Mouse (Mus musculus) neural tube, embryonic 13.5 days (tissue): ENCODE measurements around the gene Gm20388. TPM values are rescaled to one million over a fixed set of nuclear protein-coding genes. Genes with fewer than 3 reads are reported as not detected.

Experiments used
- ATAC-seq: fragments of 200-750 bp; cut with Nextera tagmentation; 2 replicates; pipeline ENCODE4 v1.8.0; 2017; ENCODE audit warnings: low read depth, mild to moderate bottlenecking, moderate TSS enrichment, moderate library complexity
- H3K27ac ChIP-seq: fragments of 300-500 bp; sonication (generic); replicated peaks from 2 replicates; pipeline ENCODE4 v1.5.1; 2015; ENCODE audit warnings: moderate library complexity, mild to moderate bottlenecking, inconsistent platforms
- H3K27me3 ChIP-seq: fragments of 300-500 bp; sonication (generic); 2 replicates; pipeline ENCODE4 v1.6.1; 2015; ENCODE audit warnings: mild to moderate bottlenecking, inconsistent platforms
- H3K36me3 ChIP-seq: fragments of 300-500 bp; sonication (generic); 2 replicates; pipeline ENCODE4 v1.6.1; 2015; ENCODE audit warnings: mild to moderate bottlenecking, inconsistent platforms
- H3K4me1 ChIP-seq: fragments of 300-500 bp; sonication (generic); replicated peaks from 2 replicates; pipeline ENCODE4 v1.6.1; 2015; ENCODE audit warnings: inconsistent platforms
- H3K4me2 ChIP-seq: fragments of 300-500 bp; sonication (generic); 2 replicates; pipeline ENCODE4 v1.6.1; 2015; ENCODE audit warnings: inconsistent platforms, mild to moderate bottlenecking, moderate library complexity
- H3K4me3 ChIP-seq: fragments of 300-500 bp; sonication (generic); 2 replicates; pipeline ENCODE4 v1.5.1; 2015; ENCODE audit warnings: mild to moderate bottlenecking, inconsistent platforms
- H3K9ac ChIP-seq: fragments of 300-500 bp; sonication (generic); 2 replicates; pipeline ENCODE4 v1.6.1; 2015; ENCODE audit warnings: moderate library complexity, mild to moderate bottlenecking, inconsistent platforms
- H3K9me3 ChIP-seq: fragments of 300-500 bp; sonication (generic); 2 replicates; pipeline ENCODE4 v1.6.1; 2016; ENCODE audit warnings: inconsistent platforms
- WGBS: fragments of 180-500 bp; shearing (Covaris S2); methylation state at CpG from one replicate; pipeline ENCODE4 v1.1.7; 2015; 5-methylcytosine and 5-hydroxymethylcytosine counted together
- polyA plus RNA-seq: library from polyadenylated mRNA; unstranded; fragments of >200 nt; fragmentation: Nextera tagmentation; extraction: Ambion mirVana; gene quantifications from 2 replicates; pipeline ENCODE4 v1.2.1, GENCODE M21; 2015

The Gm20388 gene
- polyA plus RNA-seq, 1 experiment from 2014 or later = 0.27 TPM

DNA sequence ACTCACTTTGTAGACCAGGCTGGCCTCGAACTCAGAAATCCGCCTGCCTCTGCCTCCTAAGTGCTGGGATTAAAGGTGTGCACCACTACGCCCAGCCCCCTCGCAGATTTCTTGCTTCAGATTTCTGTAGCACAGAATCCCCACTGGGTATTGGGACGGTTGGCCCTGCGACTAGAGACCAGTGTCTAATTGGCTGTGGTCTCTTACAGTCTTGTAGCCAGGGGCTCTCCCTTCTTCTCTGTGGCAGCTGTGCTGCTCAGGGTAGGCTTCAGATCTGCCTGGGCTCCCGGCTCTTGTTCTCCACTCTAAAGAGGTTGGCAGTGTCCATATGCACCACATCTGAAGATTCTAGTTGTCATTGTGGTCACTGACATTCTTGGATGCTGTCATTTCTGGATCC lies 4349.3 kb downstream of the Gm20388 start:
- no peak overlapping the region for H3K9ac ChIP-seq
- no peak overlapping the region for H3K4me2 ChIP-seq
- no peaks in the 10 kb centered on the region for H3K36me3 ChIP-seq
- no peaks in the 10 kb centered on the region for H3K9me3 ChIP-seq
- peaks cover 87% of the 10 kb centered on the region for H3K4me1 ChIP-seq
- no peak overlapping the region for H3K4me3 ChIP-seq
- 80% methylated on average over 7 of the region's 7 CpGs for WGBS
- H3K27ac ChIP-seq = no peak overlapping the region
- no peaks in the 10 kb centered on the region for H3K27me3 ChIP-seq
- no peak for ATAC-seq

GRCm38 (mm10) chr8:124260371-124260770 lies 4349.7 kb downstream of the Gm20388 start:
- no peak overlapping the region for H3K27ac ChIP-seq
- no peak overlapping the region for H3K9ac ChIP-seq
- H3K9me3 ChIP-seq = no peaks in the 10 kb centered on the region
- no peaks in the 10 kb centered on the region for H3K36me3 ChIP-seq
- peaks cover 92% of the 10 kb centered on the region for H3K4me1 ChIP-seq
- H3K4me2 ChIP-seq = no peak overlapping the region
- no peaks in the 10 kb centered on the region for H3K27me3 ChIP-seq
- 67% methylated on average over 12 of the region's 12 CpGs for WGBS
- ATAC-seq = no peak
- no peak overlapping the region for H3K4me3 ChIP-seq

- Histone ChIP-seq H3K4me2 (no peak overlapping the region), H3K4me1 (peaks cover 76% of the 10 kb centered on the region), H3K27me3 (no peaks in the 10 kb centered on the region), H3K9me3 (no peaks in the 10 kb centered on the region), H3K9ac (peak overlapping the region; percentile 27), H3K27ac (peak overlapping the region; percentile 86), H3K4me3 (no peak overlapping the region), H3K36me3 (0 out of 2 replicates have a peak, but pooled peaks cover 3% of the 10 kb centered on the region)
- 34% methylated on average over 9 of the region's 9 CpGs for WGBS
- ATAC-seq = 0 out of 2 replicates have a peak, but pooled peaks have one; percentile 36
Measured at GRCm38 (mm10) chr8:124263058-124263457, 4352.4 kb downstream of the Gm20388 start.

DNA sequence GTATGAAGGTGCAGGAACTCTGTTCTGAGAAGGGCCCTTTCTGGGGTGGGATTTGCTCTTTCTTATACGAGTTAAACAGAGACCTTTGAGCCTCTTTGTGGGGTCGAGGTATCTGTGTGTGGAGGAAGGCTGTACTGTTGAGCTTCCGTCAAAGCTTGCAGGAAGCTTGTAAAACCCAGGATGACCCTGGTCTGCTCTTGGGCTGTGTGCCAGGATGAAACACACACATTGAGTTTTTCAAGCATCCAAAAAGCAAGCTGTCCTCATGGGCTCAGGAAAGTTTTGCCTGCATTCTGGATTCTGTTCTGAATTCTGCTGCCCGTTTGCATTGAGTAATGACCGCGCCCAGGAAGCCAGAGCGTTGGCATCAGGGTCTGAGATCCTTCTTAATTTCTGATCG lies 4353.4 kb downstream of the Gm20388 start:
- Histone ChIP-seq H3K4me3 (no peak overlapping the region), H3K27ac (peak overlapping the region; percentile 86), H3K4me2 (no peak overlapping the region), H3K9ac (no peak overlapping the region), H3K9me3 (no peaks in the 10 kb centered on the region), H3K27me3 (no peaks in the 10 kb centered on the region), H3K36me3 (0 out of 2 replicates have a peak, but pooled peaks cover 3% of the 10 kb centered on the region), H3K4me1 (peaks cover 73% of the 10 kb centered on the region)
- 82% methylated on average over 8 of the region's 8 CpGs for WGBS
- no peak for ATAC-seq

- no peak for ATAC-seq
- WGBS = 79% methylated on average over 12 of the region's 12 CpGs
- H3K9ac ChIP-seq = 0 out of 2 replicates have a peak overlapping the region, but pooled peaks have one; percentile 22
- H3K27me3 ChIP-seq = no peaks in the 10 kb centered on the region
- H3K9me3 ChIP-seq = no peaks in the 10 kb centered on the region
- H3K4me3 ChIP-seq = no peak overlapping the region
- no peak overlapping the region for H3K4me2 ChIP-seq
- 0 out of 2 replicates have a peak, but pooled peaks cover 3% of the 10 kb centered on the region for H3K36me3 ChIP-seq
- 0 out of 2 replicates have a peak overlapping the region, but pooled peaks have one; percentile 86 for H3K27ac ChIP-seq
- peaks cover 74% of the 10 kb centered on the region for H3K4me1 ChIP-seq
Measured at GRCm38 (mm10) chr8:124264671-124265070, 4354.0 kb downstream of the Gm20388 start.

- Histone ChIP-seq H3K4me3 (no peak overlapping the region), H3K27ac (no peak overlapping the region), H3K4me2 (no peak overlapping the region), H3K9me3 (no peaks in the 10 kb centered on the region), H3K27me3 (no peaks in the 10 kb centered on the region), H3K9ac (0 out of 2 replicates have a peak overlapping the region, but pooled peaks have one; percentile 22), H3K36me3 (0 out of 2 replicates have a peak, but pooled peaks cover 3% of the 10 kb centered on the region), H3K4me1 (peaks cover 76% of the 10 kb centered on the region)
- no peak for ATAC-seq
- WGBS = 96% methylated on average over 2 of the region's 2 CpGs
Measured at GRCm38 (mm10) chr8:124265130-124265529, 4354.5 kb downstream of the Gm20388 start.

- H3K9ac ChIP-seq = no peak overlapping the region
- H3K4me3 ChIP-seq = no peak overlapping the region
- H3K4me1 ChIP-seq = peaks cover 76% of the 10 kb centered on the region
- H3K27me3 ChIP-seq = no peaks in the 10 kb centered on the region
- ATAC-seq = no peak
- H3K4me2 ChIP-seq = no peak overlapping the region
- H3K27ac ChIP-seq = no peak overlapping the region
- 85% methylated on average over 8 of the region's 8 CpGs for WGBS
- 0 out of 2 replicates have a peak, but pooled peaks cover 3% of the 10 kb centered on the region for H3K36me3 ChIP-seq
- no peaks in the 10 kb centered on the region for H3K9me3 ChIP-seq
Measured at GRCm38 (mm10) chr8:124265798-124266197, 4355.2 kb downstream of the Gm20388 start.

DNA sequence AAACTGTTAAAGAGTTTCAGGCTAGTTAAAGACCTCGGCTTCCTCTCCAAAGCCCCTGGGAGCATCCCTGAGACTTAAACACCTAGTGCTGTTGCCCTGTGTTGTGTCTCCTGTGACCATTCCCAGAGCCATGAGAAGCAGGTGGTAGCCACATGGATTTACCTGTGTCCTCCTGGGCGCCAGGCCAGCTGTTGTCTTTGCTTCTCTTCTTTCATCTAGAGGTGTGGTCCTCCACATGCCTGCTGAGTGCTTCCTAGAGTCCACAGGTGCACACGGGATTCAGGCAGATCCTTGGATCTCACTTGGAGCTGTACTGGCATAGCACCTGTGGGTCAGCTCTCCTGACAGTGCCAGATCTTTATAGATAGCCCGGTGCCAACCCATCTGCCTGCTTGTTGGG lies 4356.6 kb downstream of the Gm20388 start:
- H3K36me3 ChIP-seq = 0 out of 2 replicates have a peak, but pooled peaks cover 3% of the 10 kb centered on the region
- ATAC-seq = no peak
- no peak overlapping the region for H3K4me2 ChIP-seq
- H3K4me3 ChIP-seq = no peak overlapping the region
- 91% methylated on average over 4 of the region's 4 CpGs for WGBS
- H3K9ac ChIP-seq = no peak overlapping the region
- no peak overlapping the region for H3K27ac ChIP-seq
- H3K4me1 ChIP-seq = peaks cover 72% of the 10 kb centered on the region
- H3K9me3 ChIP-seq = no peaks in the 10 kb centered on the region
- no peaks in the 10 kb centered on the region for H3K27me3 ChIP-seq

GRCm38 (mm10) chr8:124270504-124270903 lies 4359.9 kb downstream of the Gm20388 start:
- peak overlapping the region; percentile 65; the same call in 1 of the 2 replicates for H3K27ac ChIP-seq
- H3K4me3 ChIP-seq = no peak overlapping the region
- no peaks in the 10 kb centered on the region for H3K9me3 ChIP-seq
- WGBS = 91% methylated on average over 6 of the region's 6 CpGs
- no peak overlapping the region for H3K4me2 ChIP-seq
- H3K27me3 ChIP-seq = no peaks in the 10 kb centered on the region
- peaks cover 63% of the 10 kb centered on the region for H3K4me1 ChIP-seq
- ATAC-seq = no peak
- H3K36me3 ChIP-seq = 0 out of 2 replicates have a peak, but pooled peaks cover 3% of the 10 kb centered on the region
- H3K9ac ChIP-seq = no peak overlapping the region

GRCm38 (mm10) chr8:124270904-124271303 lies 4360.3 kb downstream of the Gm20388 start:
- Histone ChIP-seq H3K27ac (0 out of 2 replicates have a peak overlapping the region, but pooled peaks have one; percentile 65), H3K4me1 (peaks cover 60% of the 10 kb centered on the region)

DNA sequence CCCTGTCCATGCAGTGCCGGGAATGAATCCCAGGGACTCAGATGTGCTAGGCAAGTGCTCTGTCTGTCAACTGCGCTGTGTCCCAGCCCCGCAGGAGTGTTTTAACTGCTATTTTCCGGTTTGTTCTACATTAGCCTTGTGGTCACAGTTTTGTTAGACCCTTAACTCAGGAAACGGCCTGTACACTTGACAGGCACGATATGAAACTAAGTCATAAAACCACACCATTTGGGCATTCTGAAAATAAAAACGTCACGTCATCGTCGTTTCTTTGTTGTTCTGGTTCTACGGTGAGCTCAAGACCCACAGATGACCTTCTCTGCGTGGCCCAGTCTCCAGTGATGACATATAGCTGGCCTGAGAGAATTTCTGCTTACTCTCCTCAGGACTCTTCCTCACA lies 4360.9 kb downstream of the Gm20388 start:
- Histone ChIP-seq H3K4me1 (peaks cover 57% of the 10 kb centered on the region), H3K4me3 (no peak overlapping the region), H3K36me3 (peaks cover 10% of the 10 kb centered on the region), H3K27me3 (no peaks in the 10 kb centered on the region), H3K27ac (no peak overlapping the region), H3K9ac (no peak overlapping the region), H3K4me2 (no peak overlapping the region), H3K9me3 (no peaks in the 10 kb centered on the region)
- ATAC-seq = no peak
- WGBS = 84% methylated on average over 12 of the region's 12 CpGs

More at GRCm38 (mm10) chr8:124270904-124271303, 4360.3 kb downstream of the Gm20388 start:
- no peak overlapping the region for H3K4me2 ChIP-seq
- H3K4me3 ChIP-seq = no peak overlapping the region
- H3K27me3 ChIP-seq = no peaks in the 10 kb centered on the region
- H3K36me3 ChIP-seq = peaks cover 7% of the 10 kb centered on the region
- ATAC-seq = no peak
- H3K9me3 ChIP-seq = no peaks in the 10 kb centered on the region
- no peak overlapping the region for H3K9ac ChIP-seq
- WGBS = 73% methylated on average over 11 of the region's 11 CpGs

GRCm38 (mm10) chr8:124272792-124273191 lies 4362.2 kb downstream of the Gm20388 start:
- H3K4me1 ChIP-seq = peaks cover 69% of the 10 kb centered on the region
- no peak overlapping the region for H3K4me3 ChIP-seq
- peaks cover 10% of the 10 kb centered on the region for H3K36me3 ChIP-seq
- no peak for ATAC-seq
- 67% methylated on average over 3 of the region's 3 CpGs for WGBS
- no peaks in the 10 kb centered on the region for H3K9me3 ChIP-seq
- H3K27ac ChIP-seq = no peak overlapping the region
- H3K9ac ChIP-seq = no peak overlapping the region
- no peaks in the 10 kb centered on the region for H3K27me3 ChIP-seq
- no peak overlapping the region for H3K4me2 ChIP-seq
